Mouse (Mus musculus) heart, postnatal 0 days (tissue): ENCODE results near the gene Smcp. TPM values are rescaled to one million over a fixed set of nuclear protein-coding genes. Genes with fewer than 3 reads are reported as not detected.

Experiments used
- ATAC-seq: fragments of 200-750 bp; cut with Nextera tagmentation; 2 replicates; pipeline ENCODE4 v1.8.0; 2017; ENCODE audit warnings: low read depth, moderate number of reproducible peaks, moderate library complexity; ENCODE audit not compliant: insufficient read depth
- DNase-seq: peaks from one replicate; pipeline ENCODE4 v3.0.0-alpha.2; 2016; ENCODE audit warnings: low spot score
- H3K27ac ChIP-seq: fragments of 300-500 bp; sonication (generic); 2 replicates; pipeline ENCODE4 v1.5.1; 2014; ENCODE audit warnings: low read depth, mild to moderate bottlenecking
- H3K27me3 ChIP-seq: fragments of 300-500 bp; sonication (generic); 2 replicates; pipeline ENCODE4 v1.6.1; 2014; ENCODE audit warnings: low read length, mixed read lengths; ENCODE audit not compliant: control insufficient read depth, insufficient read depth
- H3K36me3 ChIP-seq: fragments of 300-500 bp; sonication (generic); replicated peaks from 2 replicates; pipeline ENCODE4 v1.6.1; 2014; ENCODE audit warnings: low read length, mixed read lengths; ENCODE audit not compliant: control insufficient read depth, insufficient read depth
- H3K4me1 ChIP-seq: fragments of 300-500 bp; sonication (generic); 2 replicates; pipeline ENCODE4 v1.6.1; 2014; ENCODE audit warnings: antibody characterized with exemption; ENCODE audit not compliant: control insufficient read depth, insufficient read depth
- H3K4me2 ChIP-seq: fragments of 300-500 bp; sonication (generic); 2 replicates; pipeline ENCODE4 v1.6.1; 2014; ENCODE audit warnings: low read depth, mild to moderate bottlenecking, low read length, moderate library complexity
- H3K4me3 ChIP-seq: fragments of 300-500 bp; sonication (generic); 2 replicates; pipeline ENCODE4 v1.5.1; 2014; ENCODE audit warnings: low read depth, low read length
- H3K9ac ChIP-seq: fragments of 300-500 bp; sonication (generic); replicated peaks from 2 replicates; pipeline ENCODE4 v1.6.1; 2014; ENCODE audit warnings: low read depth, low read length, mixed read lengths
- H3K9me3 ChIP-seq: fragments of 300-500 bp; sonication (generic); replicated peaks from 2 replicates; pipeline ENCODE4 v1.6.1; 2016; ENCODE audit warnings: low read length; ENCODE audit not compliant: control insufficient read depth
- CTCF ChIP-seq: IDR thresholded peaks from 2 replicates; pipeline ENCODE4 v1.5.1; 2016; ENCODE audit warnings: antibody characterized with exemption, control low read depth, low read depth
- EP300 ChIP-seq: IDR thresholded peaks from 2 replicates; pipeline ENCODE4 v1.6.1; 2016; ENCODE audit warnings: antibody characterized with exemption, low read depth
- WGBS: fragments of 180-500 bp; shearing (Covaris S2); extraction: QIAGEN DNeasy Blood & Tissue Kit; methylation state at CpG from one replicate; pipeline ENCODE4 v1.1.7; 2014; 5-methylcytosine and 5-hydroxymethylcytosine counted together
- polyA plus RNA-seq: library from polyadenylated mRNA; unstranded; fragments of >200 nt; fragmentation: Nextera tagmentation; extraction: Ambion mirVana; gene quantifications from 2 replicates; pipeline ENCODE4 v1.2.1, GENCODE M21; 2015
- total RNA-seq: library from RNA; depleted of rRNA; stranded (reverse); fragments of >200 nt; gene quantifications from 2 replicates; pipeline ENCODE4 v1.2.3, GENCODE M21; 2014; ENCODE audit warnings: low replicate concordance; rRNA removed

Smcp gene
- total RNA-seq (not detected in 2 replicates), polyA plus RNA-seq (not detected in 2 replicates)

GRCm38 (mm10) chr3:92588858-92589257 lies at the start of gene Smcp:
Smcp (minus strand) TSS chr3:92588997.
- WGBS: 53% methylated on average over 1 of the region's 1 CpGs
- H3K36me3 ChIP-seq: no peaks in the 10 kb centered on the region
- no peak within 1 kb of the TSS for H3K4me3 ChIP-seq
- no peaks in the 10 kb centered on the region for H3K9me3 ChIP-seq
- no peak within 1 kb of the TSS for H3K4me2 ChIP-seq
- TF ChIP-seq EP300 (no peak), CTCF (no peak)
- no peak for ATAC-seq
- no peak for DNase-seq
- no peak within 1 kb of the TSS for H3K9ac ChIP-seq
- no peaks in the 10 kb centered on the region for H3K4me1 ChIP-seq
- no peaks in the 10 kb centered on the region for H3K27me3 ChIP-seq
- H3K27ac ChIP-seq: no peak within 1 kb of the TSS

- no peak for TF ChIP-seq EP300
- TF ChIP-seq CTCF: no peak
- ATAC-seq (no peak), DNase-seq (no peak)
- WGBS: 79% methylated on average over 3 of the region's 3 CpGs
- Histone ChIP-seq H3K4me1 (no peaks in the 10 kb centered on the region), H3K27ac (no peak overlapping the region), H3K4me3 (no peak overlapping the region), H3K27me3 (no peaks in the 10 kb centered on the region), H3K9ac (no peak overlapping the region), H3K9me3 (no peaks in the 10 kb centered on the region), H3K4me2 (no peak overlapping the region), H3K36me3 (no peaks in the 10 kb centered on the region)
Observed at GRCm38 (mm10) chr3:92638653-92638991, 49.8 kb upstream of the Smcp start.

GRCm38 (mm10) chr3:92637745-92638652 lies 49.2 kb upstream of the Smcp start:
- no peaks in the 10 kb centered on the region for H3K36me3 ChIP-seq
- DNase-seq (no peak), ATAC-seq (no peak)
- H3K4me1 ChIP-seq: no peaks in the 10 kb centered on the region
- no peak overlapping the region for H3K27ac ChIP-seq
- H3K9me3 ChIP-seq: no peaks in the 10 kb centered on the region
- no peak overlapping the region for H3K4me2 ChIP-seq
- WGBS: 60% methylated on average over 1 of the region's 1 CpGs
- H3K4me3 ChIP-seq: no peak overlapping the region
- no peak overlapping the region for H3K9ac ChIP-seq
- H3K27me3 ChIP-seq: no peaks in the 10 kb centered on the region
- TF ChIP-seq EP300 (no peak), CTCF (no peak)

GRCm38 (mm10) chr3:92621560-92621959 lies 32.8 kb upstream of the Smcp start, which contains the start of gene Lce6a:
Lce6a (minus strand) TSS chr3:92621660.
- Histone ChIP-seq H3K9ac (no peak within 1 kb of the TSS), H3K4me3 (no peak within 1 kb of the TSS), H3K27ac (no peak within 1 kb of the TSS), H3K36me3 (no peaks in the 10 kb centered on the region), H3K9me3 (no peaks in the 10 kb centered on the region), H3K4me2 (no peak within 1 kb of the TSS), H3K4me1 (no peaks in the 10 kb centered on the region), H3K27me3 (no peaks in the 10 kb centered on the region)
- ATAC-seq: no peak
- TF ChIP-seq CTCF (no peak), EP300 (no peak)
- no peak for DNase-seq
- WGBS: 60% methylated on average over 2 of the region's 2 CpGs

GRCm38 (mm10) chr3:92609804-92610203 lies 21.0 kb upstream of the Smcp start:
- no peak overlapping the region for H3K4me3 ChIP-seq
- H3K36me3 ChIP-seq: no peaks in the 10 kb centered on the region
- WGBS: 17% methylated on average over 1 of the region's 1 CpGs
- TF ChIP-seq EP300: no peak
- TF ChIP-seq CTCF: no peak
- H3K27me3 ChIP-seq: no peaks in the 10 kb centered on the region
- no peak overlapping the region for H3K4me2 ChIP-seq
- no peak overlapping the region for H3K27ac ChIP-seq
- ATAC-seq (no peak), DNase-seq (no peak)
- no peaks in the 10 kb centered on the region for H3K9me3 ChIP-seq
- H3K4me1 ChIP-seq: no peaks in the 10 kb centered on the region
- H3K9ac ChIP-seq: no peak overlapping the region
